In the genomic region with DNA sequence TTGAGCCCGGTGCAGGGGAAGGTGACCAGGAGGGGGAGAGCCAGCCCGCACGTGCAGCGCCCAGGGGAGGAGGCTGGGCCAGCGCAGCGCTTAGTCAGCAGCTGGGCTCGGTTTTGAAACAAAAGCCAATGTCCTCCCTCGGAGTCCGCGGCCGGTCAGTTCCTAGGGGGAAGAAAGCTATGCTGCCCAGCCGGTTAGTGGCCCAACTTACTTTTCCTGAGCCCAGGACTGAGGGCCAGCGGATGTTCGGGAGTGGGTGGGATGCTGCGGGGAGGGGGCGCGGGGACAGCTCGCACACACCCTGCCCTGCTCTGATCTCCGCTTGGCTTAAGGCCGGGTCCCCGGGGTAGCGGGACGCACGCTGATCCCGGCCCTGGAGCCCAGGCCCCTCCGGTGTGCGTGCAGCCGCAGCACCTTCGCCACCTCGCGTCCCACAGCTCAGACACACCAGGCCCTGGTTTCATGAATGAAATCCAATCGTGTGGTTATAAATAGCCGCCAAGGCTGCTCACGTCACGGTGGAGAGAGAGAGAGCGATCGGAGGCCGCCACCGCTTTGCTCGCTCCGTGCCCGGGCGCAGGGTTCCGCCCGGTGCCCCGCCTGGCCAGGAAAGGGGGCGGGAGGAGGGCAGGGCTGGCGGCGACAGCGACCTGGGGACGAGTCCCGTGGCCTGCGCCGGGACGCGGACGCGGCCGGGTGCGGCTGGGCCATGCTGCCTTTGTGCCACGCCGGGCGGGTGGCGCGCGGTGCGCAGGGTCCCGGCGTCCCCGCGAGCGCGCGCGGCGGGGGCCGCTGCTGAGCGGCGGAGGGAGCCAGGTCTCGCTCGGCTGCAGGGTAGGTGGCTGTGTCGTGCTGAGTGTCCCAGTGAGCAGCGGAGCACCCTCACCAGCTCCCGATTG, we compare ENCODE assay signal across 8 mouse cellular contexts. TPM values are rescaled to one million over a fixed set of nuclear protein-coding genes. Genes with fewer than 3 reads are reported as not detected.
DNase-seq lines count a peak whose midpoint lies in the region; ATAC-seq and TF ChIP-seq lines count a peak whose summit lies in the region.

A930033H14Rik (minus strand) TSS at position 557 of the 899 bp plus-strand sequence.

- peak; percentile 82; the same call in 1 of the 2 replicates for ATAC-seq in heart, embryonic 13.5 days (ENCODE audit: extremely low read depth, insufficient number of reproducible peaks, low FRiP score, low TSS enrichment)
- ATAC-seq in liver, embryonic 11.5 days (replicated peaks; ENCODE audit: low FRiP score) = peak; percentile 82
- peak; percentile 29; the same call in 1 of the 2 replicates for ATAC-seq in monocyte, adult 5-6 weeks (replicated peaks; ENCODE audit: insufficient number of reproducible peaks, low FRiP score, low TSS enrichment, poor library complexity, severe bottlenecking)

- H3K27me3 ChIP-seq in heart, embryonic 13.5 days (replicated peaks) = no peaks in the 10 kb centered on the region
- H3K27me3 ChIP-seq in liver, embryonic 11.5 days (replicated peaks; ENCODE audit: control insufficient read depth, insufficient read depth, low read length) = no peaks in the 10 kb centered on the region

- DNase-seq in 3134 (ENCODE audit: extremely low read depth, insufficient read length, low spot score) = peak; percentile 91
- DNase-seq in fibroblast of lung, adult 2 months (ENCODE audit: low read depth) = peak; percentile 35
- peak; percentile 90 for DNase-seq in kidney, postnatal 10 days
- DNase-seq in liver, embryonic 11.5 days (ENCODE audit: low spot score) = peak; percentile 84
- DNase-seq in spleen, postnatal 14 days (ENCODE audit: low spot score in 2 of 2) = peak; percentile 22 to 47

- TF ChIP-seq POLR2A in bone marrow macrophage, adult 2 months (IDR thresholded peaks at IDR 0.05; ENCODE audit: borderline replicate concordance, low read depth, low read length) = 0 out of 2 replicates have a peak, but pooled peaks have one; percentile 6

- TF ChIP-seq CTCF in bone marrow macrophage, adult 2 months (IDR thresholded peaks at IDR 0.05; ENCODE audit: low read depth, low read length) = no peak

- H3K4me1 ChIP-seq in bone marrow macrophage, adult 2 months (ENCODE audit: control insufficient read depth, insufficient read depth, low read length) = peaks cover 23% of the 10 kb centered on the region
- peaks cover 21% of the 10 kb centered on the region for H3K4me1 ChIP-seq in heart, embryonic 13.5 days
- H3K4me1 ChIP-seq in liver, embryonic 11.5 days (replicated peaks; ENCODE audit: control insufficient read depth, insufficient read depth, low read length) = peaks cover 15% of the 10 kb centered on the region

- peaks cover 4% of the 10 kb centered on the region; the same call in 1 of the 2 replicates for H3K9me3 ChIP-seq in heart, embryonic 13.5 days
- no peaks in the 10 kb centered on the region for H3K9me3 ChIP-seq in liver, embryonic 11.5 days (ENCODE audit: control insufficient read depth, low read length)

- peak within 1 kb of the TSS; percentile 88 for H3K27ac ChIP-seq in bone marrow macrophage, adult 2 months (ENCODE audit: insufficient read depth, low read depth, low read length)
- peak within 1 kb of the TSS; percentile 100 for H3K27ac ChIP-seq in heart, embryonic 13.5 days (replicated peaks)
- H3K27ac ChIP-seq in liver, embryonic 11.5 days (ENCODE audit: low read depth, low read length) = peak within 1 kb of the TSS; percentile 92

- H3K9ac ChIP-seq in heart, embryonic 13.5 days = peak within 1 kb of the TSS; percentile 95
- peak within 1 kb of the TSS; percentile 79 for H3K9ac ChIP-seq in liver, embryonic 11.5 days (ENCODE audit: low read depth, low read length)

- peaks cover 41% of the 10 kb centered on the region for H3K36me3 ChIP-seq in heart, embryonic 13.5 days
- H3K36me3 ChIP-seq in liver, embryonic 11.5 days (ENCODE audit: control insufficient read depth, insufficient read depth, low read length) = 0 out of 2 replicates have a peak, but pooled peaks cover 7% of the 10 kb centered on the region

- peak within 1 kb of the TSS; percentile 84 for H3K4me2 ChIP-seq in heart, embryonic 13.5 days
- H3K4me2 ChIP-seq in liver, embryonic 11.5 days = peak within 1 kb of the TSS; percentile 93

- H3K4me3 ChIP-seq in bone marrow macrophage, adult 2 months (ENCODE audit: insufficient read depth, low read length) = peak within 1 kb of the TSS; percentile 88
- H3K4me3 ChIP-seq in heart, embryonic 13.5 days = peak within 1 kb of the TSS; percentile 75
- peak within 1 kb of the TSS; percentile 74 for H3K4me3 ChIP-seq in liver, embryonic 11.5 days (ENCODE audit: low read depth, low read length)

- WGBS in heart, embryonic 13.5 days = under 1% methylated on average over 83 of the region's 84 CpGs
- under 1% methylated on average over 80 of the region's 84 CpGs for WGBS in liver, embryonic 11.5 days

RNA-seq across cellular contexts. Expression of gene A930033H14Rik, which starts in this region (rescaled TPM):
- 1.8 and 2.0 TPM in 2 replicates for polyA plus RNA-seq in bone marrow macrophage, adult 2 months (2012; ENCODE audit: insufficient read depth, insufficient read length, missing spikeins)
- polyA plus RNA-seq in heart, embryonic 13.5 days (2015; fragmentation: Nextera tagmentation; extraction: Ambion mirVana) = 1.6 TPM in 2 replicates
- 1.1 and 1.6 TPM in 2 replicates for polyA plus RNA-seq in liver, embryonic 11.5 days (2014; fragmentation: Nextera tagmentation; extraction: Ambion mirVana)
- total RNA-seq in monocyte, adult 5-6 weeks (2017) = not detected in 3 replicates

Comparison
In these comparisons a context has a peak if more than half of its experiments do, and no peak if none do; other contexts are left out.
1. Peak in every context shown above with its lines: DNase-seq, ATAC-seq, H3K4me3 ChIP-seq and H3K27ac ChIP-seq.
2. Peak in ATAC-seq in monocyte, adult 5-6 weeks; RNA of the gene not detected or under 1 TPM.
3. DNase-seq: peak in every context shown above with its lines; median percentile 91 in 3134; 90 in kidney, postnatal 10 days; 84 in liver, embryonic 11.5 days; 35 in fibroblast of lung, adult 2 months; 34 in spleen, postnatal 14 days.
4. ATAC-seq: peak in every context shown above with its lines; median percentile 82 in heart, embryonic 13.5 days; 82 in liver, embryonic 11.5 days; 29 in monocyte, adult 5-6 weeks.